Mouse (Mus musculus): ENCODE measurements at regions not wholly inside any gene's neighbourhood (a gene's known extent, or its start where the extent isn't known, plus 50 kb on each side); places are given as distances from the start of the nearest gene placed in this dataset.

DNA sequence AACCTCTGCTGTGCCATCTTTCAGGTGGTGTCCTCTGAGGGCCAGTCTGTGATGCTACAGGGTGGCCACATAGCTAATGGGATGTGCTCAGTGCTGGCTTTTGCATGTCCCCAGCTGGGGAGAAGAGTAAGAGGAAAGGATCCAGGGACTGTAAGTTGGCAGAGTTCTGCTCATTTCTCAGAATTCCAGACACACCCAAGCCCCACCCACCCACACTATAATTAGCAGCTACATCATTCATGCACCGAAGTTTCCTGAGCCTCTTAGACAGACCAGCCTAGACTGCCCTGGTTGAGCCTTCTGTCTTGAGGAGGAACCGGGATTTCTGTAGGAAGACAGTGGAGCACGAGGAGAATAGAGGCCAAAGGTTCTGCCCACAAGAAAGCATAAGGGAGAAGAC lies 70.9 kb upstream of the Lclat1 start:
- Histone ChIP-seq H3K27ac (ENCODE audit: insufficient read depth, low read length) (no peak overlapping the region), H3K9me3 (replicated peaks; ENCODE audit: control insufficient read depth, insufficient read depth, low read length, poor library complexity, severe bottlenecking) (no peaks in the 10 kb centered on the region), H3K36me3 (ENCODE audit: control insufficient read depth, insufficient read depth, low read length, poor library complexity, severe bottlenecking) (no peaks in the 10 kb centered on the region), H3K27me3 (ENCODE audit: control insufficient read depth, insufficient read depth, low read length, poor library complexity, severe bottlenecking) (no peaks in the 10 kb centered on the region), H3K4me1 (ENCODE audit: control insufficient read depth, insufficient read depth, low read length) (no peaks in the 10 kb centered on the region), H3K9ac (ENCODE audit: low read depth, poor library complexity, severe bottlenecking) (no peak overlapping the region), H3K4me3 (ENCODE audit: low read depth, low read length) (no peak overlapping the region)
- TF ChIP-seq POLR2A (IDR thresholded peaks at IDR 0.05; ENCODE audit: insufficient read depth, low read length) (no peak), CTCF (IDR thresholded peaks at IDR 0.05; ENCODE audit: low read depth, low read length) (no peak), EP300 (IDR thresholded peaks at IDR 0.05; ENCODE audit: insufficient read depth, low read depth, low read length) (no peak)

DNA sequence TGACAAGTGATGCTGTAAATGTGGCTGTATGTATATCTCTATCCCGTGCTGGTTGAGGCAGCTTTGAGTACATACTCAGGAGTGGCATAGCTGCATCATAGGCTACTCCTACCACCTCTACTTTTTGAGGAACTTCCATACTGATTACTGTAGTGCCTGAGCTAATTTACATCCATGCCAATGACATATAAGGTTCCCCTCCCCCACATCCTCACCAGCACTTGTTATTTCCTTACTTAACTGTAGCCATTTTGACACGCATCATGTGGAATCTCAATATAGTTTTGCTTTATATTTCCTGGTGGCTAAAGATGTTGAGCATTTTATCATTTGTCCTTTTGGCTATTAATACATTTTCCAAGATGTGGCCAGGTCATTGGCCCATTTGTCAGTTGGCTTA lies 69.2 kb upstream of the Lclat1 start:
- TF ChIP-seq EP300 (IDR thresholded peaks at IDR 0.05; ENCODE audit: insufficient read depth, low read depth, low read length), result no peak
- no peak for TF ChIP-seq CTCF (IDR thresholded peaks at IDR 0.05; ENCODE audit: low read depth, low read length)
- TF ChIP-seq POLR2A (IDR thresholded peaks at IDR 0.05; ENCODE audit: insufficient read depth, low read length), result no peak
- no peak overlapping the region for H3K27ac ChIP-seq (ENCODE audit: insufficient read depth, low read length)

DNA sequence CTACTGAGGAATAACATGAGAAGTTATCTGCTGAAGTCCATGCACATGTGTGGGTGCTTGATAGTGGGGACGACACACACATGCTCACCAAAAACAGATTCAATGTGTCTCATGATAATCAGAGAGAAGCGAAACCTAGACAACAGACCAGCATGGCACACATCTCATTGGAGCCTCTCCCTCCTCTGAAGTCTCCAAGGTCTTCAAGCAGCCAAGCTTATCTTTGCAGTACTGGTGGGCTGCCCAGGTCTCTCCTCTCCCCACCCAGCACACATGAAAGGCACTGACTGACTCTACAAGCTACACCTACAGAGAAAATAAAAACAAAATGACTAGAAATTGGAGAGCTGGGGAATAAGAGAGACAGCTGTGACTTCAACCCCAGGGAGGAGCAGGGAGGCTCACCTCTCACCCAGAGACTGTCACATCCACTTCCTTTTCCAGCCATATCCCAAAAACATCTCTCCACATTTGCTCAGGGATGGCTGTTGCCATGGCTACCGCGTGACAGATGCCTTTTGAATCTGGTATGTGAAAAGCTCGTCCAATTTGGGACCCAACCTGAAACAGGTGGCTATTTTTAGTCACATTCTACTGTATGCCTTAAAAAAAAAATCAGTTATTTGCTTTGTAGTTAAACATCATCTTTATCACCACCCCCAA lies 62.7 kb upstream of the Lclat1 start:
- TF ChIP-seq CTCF (IDR thresholded peaks at IDR 0.05; ENCODE audit: low read depth, low read length) (no peak), POLR2A (IDR thresholded peaks at IDR 0.05; ENCODE audit: insufficient read depth, low read length) (no peak), EP300 (IDR thresholded peaks at IDR 0.05; ENCODE audit: insufficient read depth, low read depth, low read length) (no peak)
- H3K9me3 ChIP-seq (replicated peaks; ENCODE audit: control insufficient read depth, insufficient read depth, low read length, poor library complexity, severe bottlenecking), result no peaks in the 10 kb centered on the region
- H3K27ac ChIP-seq (ENCODE audit: insufficient read depth, low read length), result no peak overlapping the region
- no peaks in the 10 kb centered on the region for H3K27me3 ChIP-seq (ENCODE audit: control insufficient read depth, insufficient read depth, low read length, poor library complexity, severe bottlenecking)
- no peaks in the 10 kb centered on the region for H3K4me1 ChIP-seq (ENCODE audit: control insufficient read depth, insufficient read depth, low read length)
- H3K36me3 ChIP-seq (ENCODE audit: control insufficient read depth, insufficient read depth, low read length, poor library complexity, severe bottlenecking), result no peaks in the 10 kb centered on the region
- H3K9ac ChIP-seq (ENCODE audit: low read depth, poor library complexity, severe bottlenecking), result no peak overlapping the region
- no peak overlapping the region for H3K4me3 ChIP-seq (ENCODE audit: low read depth, low read length)

More for the DNA sequence above, 69.2 kb upstream of the Lclat1 start:
- no peaks in the 10 kb centered on the region for H3K9me3 ChIP-seq (replicated peaks; ENCODE audit: control insufficient read depth, insufficient read depth, low read length, poor library complexity, severe bottlenecking)
- H3K4me1 ChIP-seq (ENCODE audit: control insufficient read depth, insufficient read depth, low read length), result no peaks in the 10 kb centered on the region
- no peaks in the 10 kb centered on the region for H3K27me3 ChIP-seq (ENCODE audit: control insufficient read depth, insufficient read depth, low read length, poor library complexity, severe bottlenecking)
- H3K4me3 ChIP-seq (ENCODE audit: low read depth, low read length), result no peak overlapping the region
- H3K9ac ChIP-seq (ENCODE audit: low read depth, poor library complexity, severe bottlenecking), result no peak overlapping the region
- no peaks in the 10 kb centered on the region for H3K36me3 ChIP-seq (ENCODE audit: control insufficient read depth, insufficient read depth, low read length, poor library complexity, severe bottlenecking)

DNA sequence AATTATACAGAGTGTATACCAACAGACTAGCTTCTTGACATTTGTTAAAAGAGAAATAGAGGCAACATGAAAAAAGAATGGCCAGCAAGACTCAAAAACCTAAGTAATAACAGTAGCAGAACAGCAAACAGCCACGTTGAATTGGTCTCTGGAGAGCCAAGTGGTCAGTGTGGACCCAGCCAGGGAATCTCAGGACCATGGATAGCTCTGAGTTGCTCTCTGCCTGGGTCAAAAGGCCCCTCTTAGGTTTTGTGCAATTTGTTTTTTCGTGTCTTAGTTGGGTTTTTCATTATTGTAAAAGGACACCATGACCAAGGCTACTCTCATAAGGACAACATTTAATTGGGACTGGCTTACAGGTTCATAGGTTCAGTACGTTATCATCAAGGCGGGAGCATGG lies 60.8 kb upstream of the Lclat1 start:
- H3K4me3 ChIP-seq (ENCODE audit: low read depth, low read length), result no peak overlapping the region
- H3K36me3 ChIP-seq (ENCODE audit: control insufficient read depth, insufficient read depth, low read length, poor library complexity, severe bottlenecking), result no peaks in the 10 kb centered on the region
- TF ChIP-seq EP300 (IDR thresholded peaks at IDR 0.05; ENCODE audit: insufficient read depth, low read depth, low read length), result no peak
- no peak overlapping the region for H3K27ac ChIP-seq (ENCODE audit: insufficient read depth, low read length)
- no peaks in the 10 kb centered on the region for H3K27me3 ChIP-seq (ENCODE audit: control insufficient read depth, insufficient read depth, low read length, poor library complexity, severe bottlenecking)
- H3K4me1 ChIP-seq (ENCODE audit: control insufficient read depth, insufficient read depth, low read length), result no peaks in the 10 kb centered on the region
- H3K9ac ChIP-seq (ENCODE audit: low read depth, poor library complexity, severe bottlenecking), result no peak overlapping the region
- H3K9me3 ChIP-seq (replicated peaks; ENCODE audit: control insufficient read depth, insufficient read depth, low read length, poor library complexity, severe bottlenecking), result no peaks in the 10 kb centered on the region

DNA sequence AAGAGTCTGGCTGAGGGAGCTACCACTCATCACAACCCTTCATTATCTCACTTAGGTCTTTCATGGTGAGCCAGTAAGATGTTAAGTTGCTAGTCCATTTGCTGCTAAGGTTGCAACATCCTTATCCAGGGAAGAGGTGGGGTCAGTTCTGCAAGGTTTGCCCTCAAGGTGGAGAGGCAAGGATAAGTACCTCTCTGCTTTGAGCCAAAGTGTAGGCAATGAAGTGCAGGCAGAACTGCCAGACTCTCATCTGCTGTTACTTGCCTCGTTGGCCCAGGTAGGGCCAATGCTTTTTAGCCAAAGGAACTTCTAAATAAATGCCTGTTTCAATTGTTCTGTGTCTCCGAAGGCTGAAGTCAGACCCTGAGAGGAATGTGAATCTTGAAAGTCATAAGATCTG lies 59.6 kb upstream of the Lclat1 start:
- no peaks in the 10 kb centered on the region for H3K36me3 ChIP-seq (ENCODE audit: control insufficient read depth, insufficient read depth, low read length, poor library complexity, severe bottlenecking)
- H3K27me3 ChIP-seq (ENCODE audit: control insufficient read depth, insufficient read depth, low read length, poor library complexity, severe bottlenecking), result no peaks in the 10 kb centered on the region
- no peak overlapping the region for H3K9ac ChIP-seq (ENCODE audit: low read depth, poor library complexity, severe bottlenecking)
- H3K27ac ChIP-seq (ENCODE audit: insufficient read depth, low read length), result no peak overlapping the region
- H3K4me1 ChIP-seq (ENCODE audit: control insufficient read depth, insufficient read depth, low read length), result no peaks in the 10 kb centered on the region
- TF ChIP-seq CTCF (IDR thresholded peaks at IDR 0.05; ENCODE audit: low read depth, low read length) (no peak), EP300 (IDR thresholded peaks at IDR 0.05; ENCODE audit: insufficient read depth, low read depth, low read length) (no peak), POLR2A (IDR thresholded peaks at IDR 0.05; ENCODE audit: insufficient read depth, low read length) (no peak)
- no peaks in the 10 kb centered on the region for H3K9me3 ChIP-seq (replicated peaks; ENCODE audit: control insufficient read depth, insufficient read depth, low read length, poor library complexity, severe bottlenecking)
- H3K4me3 ChIP-seq (ENCODE audit: low read depth, low read length), result no peak overlapping the region

DNA sequence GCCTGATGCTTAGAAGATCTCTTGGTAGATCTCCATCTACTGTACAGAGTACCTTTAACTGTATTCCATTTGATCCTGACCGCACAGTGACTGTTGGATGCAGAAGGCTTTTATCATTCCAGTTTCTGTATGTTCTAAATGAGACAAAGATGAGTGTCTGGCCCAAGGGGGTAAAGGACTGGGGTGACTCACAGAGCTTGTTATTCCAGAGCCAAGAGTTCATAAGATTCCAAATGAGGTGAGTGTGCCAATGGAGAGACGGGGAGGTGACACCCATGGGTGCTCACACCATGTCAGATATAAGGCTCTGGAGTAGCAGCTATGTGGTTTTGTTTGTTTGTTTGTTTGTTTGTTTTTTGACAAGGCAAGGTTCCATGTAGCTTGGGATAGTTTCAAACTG lies 54.8 kb upstream of the Lclat1 start:
- no peak overlapping the region for H3K27ac ChIP-seq (ENCODE audit: insufficient read depth, low read length)
- no peaks in the 10 kb centered on the region for H3K4me1 ChIP-seq (ENCODE audit: control insufficient read depth, insufficient read depth, low read length)
- H3K36me3 ChIP-seq (ENCODE audit: control insufficient read depth, insufficient read depth, low read length, poor library complexity, severe bottlenecking), result no peaks in the 10 kb centered on the region
- H3K9ac ChIP-seq (ENCODE audit: low read depth, poor library complexity, severe bottlenecking), result no peak overlapping the region
- H3K4me3 ChIP-seq (ENCODE audit: low read depth, low read length), result no peak overlapping the region
- TF ChIP-seq POLR2A (IDR thresholded peaks at IDR 0.05; ENCODE audit: insufficient read depth, low read length) (no peak), CTCF (IDR thresholded peaks at IDR 0.05; ENCODE audit: low read depth, low read length) (no peak), EP300 (IDR thresholded peaks at IDR 0.05; ENCODE audit: insufficient read depth, low read depth, low read length) (no peak)
- H3K27me3 ChIP-seq (ENCODE audit: control insufficient read depth, insufficient read depth, low read length, poor library complexity, severe bottlenecking), result no peaks in the 10 kb centered on the region
- H3K9me3 ChIP-seq (replicated peaks; ENCODE audit: control insufficient read depth, insufficient read depth, low read length, poor library complexity, severe bottlenecking), result no peaks in the 10 kb centered on the region
